Mouse (Mus musculus): ENCODE measurements around the gene Kat2b. TPM values are rescaled to one million over a fixed set of nuclear protein-coding genes. Genes with fewer than 3 reads are reported as not detected.
"Not testable (repeated sequence)": the region's sequence is repeated elsewhere in the genome, so short reads cannot be mapped to it uniquely, and the experiment has no call there.

Kat2b gene
- total RNA-seq, 2 experiments from 2014 or later: 29.3 to 72.1 TPM

GRCm38 (mm10) chr17:53568734-53569386, 2.2 kb downstream of the Kat2b start:
- no peak for ATAC-seq (replicated peaks; ENCODE audit: low FRiP score, poor library complexity, severe bottlenecking)

DNA sequence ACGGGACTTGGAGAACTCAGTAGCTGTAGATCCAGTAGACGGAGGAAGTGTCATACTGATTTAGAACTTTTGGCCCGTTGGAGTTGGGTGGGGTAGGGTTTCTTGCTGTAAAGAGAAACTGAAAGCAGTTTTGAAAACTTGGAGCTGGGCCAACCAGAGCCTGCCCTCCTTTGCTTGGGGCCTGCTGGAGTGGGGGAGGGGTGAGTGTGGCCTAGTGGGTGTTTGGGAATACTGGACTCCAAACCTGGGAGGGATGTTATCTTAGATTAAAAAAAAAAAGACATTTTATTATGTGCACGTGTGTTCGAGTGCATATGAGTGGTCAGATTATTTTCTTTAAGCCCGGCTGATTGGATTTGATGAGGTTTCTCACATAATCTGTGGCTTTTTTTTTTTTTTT, 3.2 kb downstream of the Kat2b start:
- peak; percentile 39 for ATAC-seq (replicated peaks; ENCODE audit: low FRiP score, poor library complexity, severe bottlenecking)

GRCm38 (mm10) chr17:53570361-53570875, 3.8 kb downstream of the Kat2b start:
- ATAC-seq (replicated peaks; ENCODE audit: low FRiP score, poor library complexity, severe bottlenecking): no peak

DNA sequence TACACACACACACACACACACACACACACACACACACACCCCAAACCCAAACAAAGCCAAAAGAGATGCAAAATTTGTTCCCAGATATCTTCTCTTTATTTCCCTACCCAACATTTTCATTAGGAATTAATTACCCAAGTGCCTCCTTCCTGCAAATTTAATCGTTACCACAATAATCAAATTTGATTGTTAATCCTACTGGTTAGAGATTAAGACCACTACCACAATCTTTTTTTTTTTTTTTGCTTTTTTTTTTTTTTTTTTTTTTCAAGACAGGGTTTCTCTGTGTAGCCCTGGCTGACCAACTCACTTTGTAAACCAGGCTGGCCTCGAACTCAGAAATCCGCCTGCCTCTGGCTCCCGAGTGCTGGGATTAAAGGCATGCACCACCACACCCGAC, 4.3 kb downstream of the Kat2b start:
- not testable (repeated sequence) for ATAC-seq (replicated peaks; ENCODE audit: low FRiP score, poor library complexity, severe bottlenecking)

DNA sequence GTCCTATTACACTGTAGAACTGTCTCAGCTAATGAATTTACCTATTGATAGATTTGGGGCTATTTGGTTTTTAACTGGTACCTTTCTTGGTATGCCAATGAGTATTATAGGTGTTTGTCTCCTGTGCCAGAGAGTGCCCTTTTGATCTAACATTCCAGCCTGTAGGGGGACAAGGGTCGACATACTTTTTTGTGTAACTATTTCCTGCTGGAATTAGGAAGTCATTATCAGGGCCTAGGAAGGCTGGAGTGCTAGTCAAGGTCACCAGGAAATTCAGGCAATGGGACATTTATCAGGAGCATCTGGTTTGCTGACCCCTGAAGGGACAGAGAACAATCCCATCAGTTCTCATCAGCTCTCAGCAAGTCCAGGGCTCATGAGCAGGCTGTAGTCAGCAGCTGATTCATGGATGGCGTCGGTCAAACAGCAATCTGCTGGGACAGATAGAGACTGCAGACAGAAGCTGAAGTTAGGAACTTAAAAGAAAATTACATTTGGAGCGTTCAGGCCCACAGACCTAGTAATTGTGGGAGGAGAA, 6.4 kb downstream of the Kat2b start:
- ATAC-seq (replicated peaks; ENCODE audit: low FRiP score, poor library complexity, severe bottlenecking): no peak

GRCm38 (mm10) chr17:53577151-53577550, 10.5 kb downstream of the Kat2b start:
- ATAC-seq (replicated peaks; ENCODE audit: low FRiP score, poor library complexity, severe bottlenecking): no peak

GRCm38 (mm10) chr17:53577754-53578153, 11.1 kb downstream of the Kat2b start:
- ATAC-seq (replicated peaks; ENCODE audit: low FRiP score, poor library complexity, severe bottlenecking): no peak

DNA sequence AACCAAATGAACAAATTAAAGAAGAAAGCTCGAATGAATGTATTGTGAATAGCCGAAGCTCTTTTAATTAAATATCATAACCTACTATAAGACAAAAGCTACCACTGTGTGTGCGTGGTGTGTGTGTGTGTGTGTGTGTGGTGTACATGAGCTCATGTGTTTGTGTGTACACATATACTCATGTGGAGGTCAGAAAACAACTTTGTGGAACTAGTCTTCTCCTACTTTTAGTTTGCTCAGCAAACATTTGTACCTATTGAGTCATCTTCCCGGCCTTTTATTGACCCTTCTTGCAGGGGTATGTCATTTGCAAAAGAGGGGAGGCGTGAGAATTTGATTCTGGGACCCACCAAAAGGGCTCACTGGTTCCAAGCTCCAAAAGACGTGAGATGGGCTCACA, 11.6 kb downstream of the Kat2b start:
- no peak for ATAC-seq (replicated peaks; ENCODE audit: low FRiP score, poor library complexity, severe bottlenecking)

DNA sequence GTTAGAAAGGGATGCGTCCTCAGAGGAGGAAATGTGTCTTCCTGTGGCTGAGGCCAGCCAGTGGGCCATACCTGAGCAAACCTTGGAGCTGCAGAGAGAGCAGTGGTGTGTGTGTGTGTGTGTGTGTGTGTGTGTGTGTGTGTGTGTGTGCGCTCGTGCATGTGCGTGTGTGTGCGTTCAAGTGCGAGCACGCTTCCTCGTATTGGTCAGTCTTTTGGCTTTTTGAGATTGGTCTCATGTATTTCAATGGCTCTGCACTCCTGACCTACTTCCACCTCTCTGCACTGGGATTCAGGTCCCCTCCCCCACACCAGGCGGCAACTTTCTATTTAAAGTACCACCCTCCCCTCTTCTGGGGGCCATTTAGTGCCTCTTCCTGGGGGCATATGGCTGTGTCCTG, 12.1 kb downstream of the Kat2b start:
- ATAC-seq (replicated peaks; ENCODE audit: low FRiP score, poor library complexity, severe bottlenecking): no peak

DNA sequence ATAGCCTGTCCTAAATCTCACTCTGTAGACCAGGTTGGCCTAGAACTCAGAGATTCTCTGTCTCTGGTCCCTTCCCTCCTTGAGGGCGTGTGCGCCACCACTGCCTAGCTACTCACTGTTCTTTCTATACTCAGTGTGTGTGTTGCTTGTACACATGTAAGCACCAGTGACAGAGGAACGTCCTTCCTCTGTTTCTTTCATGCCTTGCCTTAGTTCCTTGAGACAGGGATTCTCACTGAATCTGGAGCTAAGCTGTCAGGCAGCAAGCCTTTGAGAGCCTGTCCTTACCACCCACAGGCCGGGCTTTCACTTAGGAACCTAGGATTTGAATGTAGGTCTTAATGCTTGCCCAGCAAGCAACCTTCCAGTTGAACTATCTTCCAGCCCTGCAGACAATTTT, 13.0 kb downstream of the Kat2b start:
- ATAC-seq (replicated peaks; ENCODE audit: low FRiP score, poor library complexity, severe bottlenecking): 0 out of 2 replicates have a peak, but pooled peaks have one; percentile 26

DNA sequence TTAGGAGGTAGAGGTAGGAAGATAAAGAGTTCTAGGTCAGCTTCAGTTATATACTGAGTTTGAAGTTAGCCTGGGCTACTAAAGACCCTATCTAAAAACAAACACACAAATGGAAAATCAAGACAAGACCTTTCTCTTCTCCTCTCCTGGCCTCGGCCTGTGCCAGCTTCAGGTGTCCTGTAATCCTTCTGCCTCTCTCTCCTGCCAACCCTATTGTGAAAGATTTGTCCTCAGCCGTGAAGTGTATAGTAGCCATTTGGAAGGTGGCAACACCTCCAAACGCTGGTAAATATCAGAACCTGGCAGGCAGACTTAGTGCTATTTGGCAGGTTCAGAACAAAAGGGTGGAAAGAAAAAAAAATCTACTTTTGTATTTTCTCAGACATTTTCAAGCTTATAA, 13.6 kb downstream of the Kat2b start:
- ATAC-seq (replicated peaks; ENCODE audit: low FRiP score, poor library complexity, severe bottlenecking): no peak

- no peak for ATAC-seq (replicated peaks; ENCODE audit: low FRiP score, poor library complexity, severe bottlenecking)
Measured at GRCm38 (mm10) chr17:53582026-53582585, 15.4 kb downstream of the Kat2b start.

DNA sequence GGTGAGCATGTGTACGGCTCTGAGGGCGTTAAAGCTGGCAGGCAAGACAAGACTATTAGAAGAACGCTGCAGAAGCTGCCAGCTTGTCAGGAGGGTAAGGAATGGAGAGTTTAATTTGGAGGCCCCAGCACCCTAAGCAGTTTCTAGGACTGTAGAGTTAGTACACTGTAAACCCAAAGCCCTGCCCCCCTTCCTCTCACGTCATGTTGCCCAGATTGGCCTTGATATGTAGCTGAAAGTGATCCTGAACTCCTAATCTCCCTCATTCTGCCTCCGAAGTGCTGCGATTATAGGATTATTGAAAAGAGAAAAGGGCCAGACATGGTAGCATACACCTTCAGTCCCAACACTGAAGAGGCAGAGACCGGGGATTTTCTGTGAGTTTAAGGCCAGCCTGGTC, 16.1 kb downstream of the Kat2b start:
- no peak for ATAC-seq (replicated peaks; ENCODE audit: low FRiP score, poor library complexity, severe bottlenecking)

DNA sequence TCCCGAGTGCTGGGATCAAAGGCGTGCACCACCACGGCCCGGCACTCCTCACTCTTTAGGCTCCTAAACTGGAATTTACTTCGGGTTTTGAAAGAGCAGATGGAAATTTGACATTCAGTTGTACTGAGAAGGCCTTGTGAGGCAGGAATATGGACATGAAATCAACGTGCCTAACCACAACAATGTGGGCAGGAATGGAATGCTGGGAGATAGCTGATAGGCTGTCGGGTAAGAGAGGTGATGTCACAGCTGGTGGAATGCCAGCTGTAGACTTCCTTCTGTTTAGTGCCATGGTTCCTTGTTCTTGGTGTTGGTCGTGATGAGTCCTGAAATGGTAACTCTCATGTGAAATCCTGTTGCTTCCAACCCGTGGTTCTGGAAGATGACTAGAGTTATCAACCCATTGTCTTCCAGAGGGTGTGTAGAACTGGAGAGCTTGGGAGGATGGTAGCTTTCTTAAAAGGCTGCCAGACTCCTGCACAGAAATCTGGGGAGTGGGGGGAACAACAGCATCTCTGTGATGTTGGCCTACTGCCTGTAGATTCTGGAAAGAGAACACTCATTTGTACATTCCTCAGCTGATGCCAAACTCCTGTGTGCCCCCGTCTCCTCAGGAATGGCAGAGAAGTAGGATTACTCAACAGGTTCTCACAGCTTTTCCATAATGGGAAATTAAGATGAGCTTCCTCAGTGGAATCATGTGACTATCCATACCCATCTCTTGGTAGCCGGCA, 17.4 kb downstream of the Kat2b start:
- ATAC-seq (replicated peaks; ENCODE audit: low FRiP score, poor library complexity, severe bottlenecking): no peak

GRCm38 (mm10) chr17:53587074-53587851, 20.6 kb downstream of the Kat2b start:
- ATAC-seq (replicated peaks; ENCODE audit: low FRiP score, poor library complexity, severe bottlenecking): peak; percentile 80

- ATAC-seq (replicated peaks; ENCODE audit: low FRiP score, poor library complexity, severe bottlenecking): no peak
Measured at GRCm38 (mm10) chr17:53588097-53588855, 21.6 kb downstream of the Kat2b start.

- ATAC-seq (replicated peaks; ENCODE audit: low FRiP score, poor library complexity, severe bottlenecking): no peak
Measured at GRCm38 (mm10) chr17:53590110-53590509, 23.4 kb downstream of the Kat2b start.

GRCm38 (mm10) chr17:53591910-53592309, 25.2 kb downstream of the Kat2b start:
- no peak for ATAC-seq (replicated peaks; ENCODE audit: low FRiP score, poor library complexity, severe bottlenecking)

DNA sequence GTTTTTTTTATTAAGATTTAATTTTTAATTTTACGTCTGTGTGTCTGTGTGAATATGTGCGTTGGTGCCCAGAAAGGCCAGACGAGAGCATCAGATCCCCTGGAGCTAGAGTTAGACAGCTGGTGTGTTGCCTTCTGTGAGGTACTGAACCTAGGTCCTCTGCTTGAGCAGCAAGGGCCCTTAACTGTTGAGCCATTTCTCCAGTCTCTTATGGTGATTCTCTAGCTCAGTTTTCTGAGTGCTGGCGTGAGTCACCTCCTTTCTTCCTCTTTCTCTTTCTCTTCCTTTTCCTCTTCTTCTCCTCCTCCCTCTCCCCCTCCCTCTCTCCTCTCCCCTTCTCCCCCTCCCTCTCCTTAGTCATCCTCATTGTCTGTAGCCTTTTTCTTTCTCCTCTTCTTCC, 27.9 kb downstream of the Kat2b start:
- ATAC-seq (replicated peaks; ENCODE audit: low FRiP score, poor library complexity, severe bottlenecking): no peak

Measured in erythroid progenitor cell, adult 5-6 weeks (primary cell).